Mouse (Mus musculus) heart, adult 18-20 months (tissue): Measurements from ENCODE around the gene Fto. TPM values are rescaled to one million over a fixed set of nuclear protein-coding genes. Genes with fewer than 3 reads are reported as not detected.

ENCODE experiments used
- DNase-seq, 2 experiments: peaks; one replicate each; pipeline ENCODE4 v3.0.0; 2021 to 2022; ENCODE audit warnings: mixed read lengths in 1 of 2
- total RNA-seq, 2 experiments: library from RNA; stranded (reverse); gene quantifications; 2 replicates each; pipeline ENCODE4 v1.2.3; 2021

Fto gene
- total RNA-seq, 2 experiments from 2014 or later = 59.5 to 66.3 TPM

DNA sequence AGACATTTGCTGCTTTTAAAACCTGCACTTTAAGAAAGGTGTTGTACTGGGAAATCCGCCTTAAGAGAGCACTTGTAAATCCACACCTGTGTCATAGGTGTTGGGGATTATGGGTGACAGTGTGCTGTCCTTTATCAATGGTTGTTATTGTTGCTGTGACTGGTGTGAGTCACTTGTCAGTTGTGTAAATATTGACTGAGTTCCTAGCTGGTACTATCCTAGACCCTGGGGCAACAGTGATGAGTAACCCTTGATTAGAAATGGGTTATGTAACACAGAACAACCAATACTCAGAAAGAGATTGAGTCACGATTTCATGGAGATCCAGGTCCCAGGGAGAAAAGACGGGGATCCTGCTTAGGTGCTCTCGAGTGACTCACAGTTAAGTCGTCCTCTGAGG, 216.4 kb downstream of the Fto start:
- DNase-seq = no peak

DNA sequence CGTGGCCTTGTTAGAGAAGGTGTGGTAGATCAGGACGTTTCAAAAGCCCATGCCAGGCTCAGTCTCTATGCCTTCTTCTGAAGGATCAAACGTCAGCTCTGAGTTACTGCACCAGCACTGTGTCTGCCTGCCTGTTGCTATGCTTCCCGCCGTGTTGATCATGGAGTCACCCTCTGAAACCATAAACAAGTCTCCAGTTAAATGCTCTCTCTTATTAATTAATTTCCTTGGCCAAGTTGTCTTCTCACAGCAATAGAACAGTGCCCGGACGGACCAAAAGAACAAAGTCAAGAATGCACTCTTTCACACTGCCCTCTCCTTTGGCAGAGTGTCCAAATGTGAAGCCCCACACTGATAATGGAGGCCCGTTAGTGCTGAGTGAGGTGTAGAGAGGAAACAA, 217.3 kb downstream of the Fto start:
- DNase-seq = no peak

GRCm38 (mm10) chr8:91531971-91532370, 218.6 kb downstream of the Fto start:
- peak; percentile 72 to 92 for DNase-seq

DNA sequence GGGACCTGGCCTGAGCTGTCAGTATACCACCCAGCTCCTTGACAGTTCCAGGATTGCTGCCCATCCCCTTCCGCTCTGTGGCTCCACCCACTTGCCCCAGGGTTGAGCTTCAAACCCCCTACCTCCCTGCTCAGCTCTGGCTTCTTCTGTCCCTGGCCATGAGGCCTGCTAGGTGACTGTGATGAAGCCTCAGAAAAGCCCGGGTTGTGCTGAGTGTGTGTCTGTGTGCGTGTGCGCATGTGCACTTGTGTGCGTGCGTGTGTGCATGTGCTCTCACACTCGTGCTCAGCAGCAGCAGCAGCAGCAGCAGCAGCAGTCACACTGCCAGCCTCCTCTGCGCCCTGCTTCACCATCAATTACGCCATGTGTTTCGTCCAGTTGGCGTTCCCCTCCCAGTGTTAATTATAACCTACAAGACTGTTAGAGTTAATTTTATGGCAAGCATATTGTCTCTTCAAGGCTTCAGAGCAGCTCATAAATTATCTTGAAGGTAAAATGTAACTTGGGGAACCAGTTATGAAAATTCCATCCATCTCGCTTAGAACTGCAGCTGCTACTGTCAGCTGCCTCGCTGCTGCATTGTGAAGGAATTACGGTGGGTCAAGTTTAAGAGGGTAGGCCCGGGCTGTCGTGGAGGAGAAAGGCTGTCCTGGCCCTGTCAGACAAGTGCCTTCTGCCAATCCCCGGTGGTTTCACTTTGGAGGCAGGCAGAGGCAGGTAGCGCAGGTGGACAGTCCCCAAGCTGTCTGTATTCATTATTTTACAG, 219.5 kb downstream of the Fto start:
- no peak for DNase-seq

- no peak for DNase-seq
These were observed 221.4 kb downstream of the Fto start for GRCm38 (mm10) chr8:91534752-91535151.

DNA sequence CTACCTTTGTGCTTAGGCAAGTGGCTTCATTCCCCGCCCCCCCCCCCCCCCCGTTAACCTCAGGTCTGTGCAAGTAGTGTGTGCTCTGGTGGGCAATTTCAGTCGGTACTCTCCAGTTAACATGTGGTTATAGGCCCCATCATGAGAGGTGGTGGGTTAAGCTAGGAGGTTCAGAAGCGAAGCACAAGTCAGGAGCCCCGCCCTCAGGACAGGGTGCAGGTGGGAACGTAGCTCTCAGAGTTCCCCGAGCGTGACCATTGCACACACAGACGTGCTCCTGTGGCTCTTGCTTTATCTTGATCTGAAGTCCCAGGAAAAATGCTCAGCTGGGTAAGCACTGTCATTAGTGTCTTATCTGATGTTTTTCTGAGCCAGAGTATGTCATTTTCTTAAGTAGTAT, 224.8 kb downstream of the Fto start:
- no peak for DNase-seq

- DNase-seq = no peak
These were observed 225.6 kb downstream of the Fto start for GRCm38 (mm10) chr8:91538892-91539291.

DNA sequence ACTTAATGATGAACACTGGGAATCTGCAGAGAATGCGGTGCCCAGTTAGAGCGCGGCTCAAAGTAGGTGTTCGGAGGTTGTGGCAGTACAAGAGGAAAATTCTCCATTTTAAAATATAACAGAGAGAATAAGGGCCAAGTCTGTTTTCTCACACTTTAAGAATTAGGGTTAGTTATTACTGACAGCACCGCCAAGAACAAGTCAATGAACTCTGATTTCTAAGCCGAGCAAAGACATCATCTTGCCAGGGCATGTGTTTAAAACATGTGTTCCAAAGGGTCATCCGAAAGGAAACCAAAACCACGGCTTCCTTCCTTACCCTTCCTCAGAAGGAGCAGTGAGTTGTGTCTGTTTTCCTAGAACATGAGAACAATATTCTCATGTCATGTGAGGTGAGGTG, 226.3 kb downstream of the Fto start:
- no peak for DNase-seq

DNA sequence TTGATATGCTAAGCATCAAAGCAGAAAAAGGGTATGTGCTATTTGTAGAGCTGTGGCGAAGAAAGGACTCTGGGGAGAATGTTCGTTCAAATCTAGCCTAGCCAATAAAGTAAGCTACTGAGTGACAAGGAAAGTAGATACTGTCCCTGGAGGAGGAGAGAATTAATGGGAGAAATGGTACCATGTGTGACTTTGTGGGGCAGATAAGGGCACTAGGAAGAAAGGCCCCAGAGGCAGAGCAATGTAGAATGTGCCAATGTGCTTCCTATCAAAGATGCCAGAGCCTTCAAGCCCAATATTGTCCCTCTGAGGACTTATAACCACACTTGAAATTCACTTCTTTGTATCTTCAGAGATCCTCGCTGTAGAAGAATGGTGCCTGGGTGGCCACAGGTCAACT, 227.9 kb downstream of the Fto start:
- no peak for DNase-seq

DNA sequence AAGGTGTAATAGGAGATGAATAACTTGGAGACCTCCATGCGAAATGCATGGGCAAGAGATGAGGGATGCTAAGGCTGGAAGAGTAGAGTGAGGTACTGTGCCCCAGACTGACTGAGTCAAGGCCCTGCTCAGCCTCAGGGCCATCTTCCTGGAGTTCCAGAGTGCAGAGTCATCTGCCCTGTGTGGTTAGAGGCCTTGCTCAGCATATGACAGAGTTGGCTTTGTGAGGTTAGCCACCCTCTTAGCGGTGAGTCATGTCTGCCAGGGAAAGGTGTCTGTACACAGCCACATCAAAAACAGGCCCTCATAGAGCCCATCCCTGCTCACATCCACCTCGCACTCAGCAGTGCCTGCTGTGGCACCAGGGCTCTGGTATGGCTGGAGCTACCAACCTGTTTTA, 232.2 kb downstream of the Fto start:
- DNase-seq = no peak

- no peak for DNase-seq
These were observed 233.3 kb downstream of the Fto start for GRCm38 (mm10) chr8:91546599-91546998.

DNA sequence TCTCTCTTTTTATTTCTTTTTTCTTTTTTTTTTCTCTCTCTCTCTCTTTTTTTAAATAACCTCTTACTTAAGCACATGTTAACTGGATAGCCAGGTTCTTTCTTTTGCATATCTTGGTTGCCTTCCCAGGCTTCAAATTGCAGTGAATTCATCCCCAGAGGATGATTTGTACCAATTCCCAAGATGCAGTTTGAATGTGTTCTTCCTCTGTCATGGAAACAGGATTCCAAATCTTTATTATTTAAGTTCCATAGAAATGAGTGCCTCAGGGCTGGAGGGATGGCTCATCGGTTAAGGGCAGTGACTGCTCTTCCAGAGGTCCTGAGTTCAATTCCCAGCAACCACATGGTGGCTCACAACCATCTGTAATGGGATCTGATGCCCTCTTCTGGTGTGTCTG, 236.8 kb downstream of the Fto start:
- DNase-seq = no peak

- DNase-seq = peak; percentile 54 to 56
These were observed 237.9 kb downstream of the Fto start for GRCm38 (mm10) chr8:91551166-91551765.

DNA sequence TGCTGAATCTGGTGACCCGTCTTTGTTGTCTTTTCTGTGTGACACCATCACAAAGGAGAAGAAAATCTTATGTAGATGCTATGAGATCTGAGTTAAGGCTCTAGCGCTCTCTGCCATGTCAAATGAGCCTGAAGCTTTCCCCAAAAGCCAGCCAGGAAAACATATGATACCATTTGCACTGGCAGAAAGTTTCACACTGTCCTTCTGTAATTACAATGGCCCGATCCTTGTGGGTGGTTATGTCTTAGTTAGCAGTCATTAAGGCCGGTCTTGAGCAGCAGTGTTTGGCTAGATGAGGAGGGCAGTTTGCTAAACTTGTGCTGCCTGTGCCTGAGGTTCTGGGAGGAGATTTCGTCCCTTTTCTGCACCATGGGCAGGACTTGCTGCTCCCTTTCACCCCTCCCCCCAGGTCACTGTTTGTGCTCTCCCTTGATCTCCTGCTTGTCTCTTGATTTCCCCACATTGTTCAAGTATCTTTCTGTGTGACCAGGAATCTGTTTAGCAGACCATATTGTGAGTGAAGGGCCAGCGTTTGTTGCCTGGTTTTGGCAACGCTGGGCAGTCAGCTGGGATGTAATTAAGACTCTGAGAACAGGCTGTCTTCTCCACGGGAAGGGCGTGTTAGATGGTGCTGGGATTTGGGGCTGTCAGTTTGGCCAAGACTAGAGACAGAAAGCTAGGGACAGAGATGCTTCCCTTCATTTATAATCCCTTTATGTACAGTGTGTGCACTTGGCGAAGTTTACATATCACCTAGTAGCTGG, 238.6 kb downstream of the Fto start:
- peak; percentile 65 to 80 for DNase-seq

GRCm38 (mm10) chr8:91552635-91553034, 239.3 kb downstream of the Fto start:
- no peak for DNase-seq

DNA sequence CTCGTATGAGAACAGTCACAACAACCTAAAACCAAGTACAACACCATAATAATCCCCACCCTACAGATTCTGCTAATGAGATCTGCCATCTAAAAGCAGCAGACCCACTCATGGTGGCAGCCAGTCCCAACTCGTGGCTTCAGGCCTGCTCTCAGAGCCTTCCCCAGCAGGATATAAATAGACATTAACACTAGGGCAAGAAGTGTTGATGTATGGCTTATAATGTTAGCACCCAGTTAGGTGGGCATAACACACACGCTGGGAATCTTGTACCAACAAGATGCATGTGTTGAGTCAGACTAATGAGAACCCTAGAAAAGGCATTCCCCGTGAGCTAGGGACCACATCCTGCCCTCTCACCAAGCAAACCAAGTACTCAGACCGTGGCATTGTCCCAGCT, 240.1 kb downstream of the Fto start:
- no peak for DNase-seq

DNA sequence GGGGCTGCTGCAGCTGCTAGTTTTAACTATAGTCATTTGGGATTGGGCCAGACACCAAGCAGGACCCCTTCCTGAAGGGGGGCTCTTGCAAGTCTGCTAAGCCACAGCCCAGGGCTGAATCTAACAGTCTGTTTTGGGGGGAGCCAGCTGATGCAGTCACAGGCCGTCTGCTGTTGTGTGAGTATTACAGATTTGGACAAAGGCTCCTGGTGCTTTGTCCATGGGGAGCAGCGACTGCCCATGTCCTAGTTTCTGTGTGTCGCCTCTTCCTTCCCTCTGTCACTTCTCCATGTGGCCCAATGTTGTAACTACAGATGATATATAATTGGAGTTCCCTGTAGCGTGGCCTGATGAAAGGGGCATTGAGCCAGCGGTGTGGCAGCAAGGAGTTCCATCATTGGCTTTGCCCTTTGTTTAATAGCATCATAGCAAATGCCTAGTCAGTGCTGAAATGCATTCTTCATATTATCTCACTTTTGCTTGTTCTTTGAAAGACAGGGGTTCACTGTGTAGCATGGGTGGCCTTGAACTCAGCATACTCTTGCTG, 243.8 kb downstream of the Fto start:
- no peak for DNase-seq

DNA sequence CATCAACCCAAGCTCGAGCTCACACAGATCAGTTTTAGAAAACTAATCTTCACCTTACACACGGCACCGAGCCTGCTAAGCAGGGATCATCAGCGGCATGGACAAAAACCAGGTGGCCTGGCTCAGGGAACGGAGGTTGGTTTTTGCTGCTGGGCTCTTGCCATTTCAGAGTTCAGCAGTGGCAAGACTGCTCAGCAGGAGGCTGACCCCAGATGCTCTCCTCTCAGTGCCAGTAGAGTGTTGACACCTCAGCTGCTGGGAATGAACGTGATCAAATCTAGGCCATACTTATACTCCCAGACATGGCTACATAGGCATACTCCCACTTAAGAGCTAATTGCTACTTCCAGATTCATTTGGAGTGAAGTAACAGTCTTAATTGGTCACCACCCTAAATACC, 245.1 kb downstream of the Fto start:
- peak; percentile 55 to 71 for DNase-seq

- no peak for DNase-seq
These were observed 246.8 kb downstream of the Fto start for GRCm38 (mm10) chr8:91560017-91560591.

DNA sequence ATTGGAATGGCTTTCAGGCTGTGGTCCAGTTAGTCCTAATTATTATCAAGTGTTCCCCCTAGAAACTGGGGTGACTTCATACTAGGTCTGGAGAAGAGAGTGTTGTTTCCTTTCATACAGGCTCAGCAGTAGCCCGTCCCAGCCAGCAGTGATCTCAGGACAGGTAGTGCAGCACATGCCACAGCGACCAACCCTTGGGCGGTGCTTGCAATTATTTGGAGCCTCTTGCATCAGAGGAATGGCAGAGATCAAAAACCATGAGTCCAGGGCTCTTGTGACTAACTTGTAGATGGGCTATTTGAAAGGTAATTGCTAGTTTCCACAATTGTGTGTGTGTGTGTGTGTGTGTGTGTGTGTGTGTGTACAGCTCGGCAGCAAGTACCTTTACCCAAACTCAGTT, 247.9 kb downstream of the Fto start:
- DNase-seq = no peak

DNA sequence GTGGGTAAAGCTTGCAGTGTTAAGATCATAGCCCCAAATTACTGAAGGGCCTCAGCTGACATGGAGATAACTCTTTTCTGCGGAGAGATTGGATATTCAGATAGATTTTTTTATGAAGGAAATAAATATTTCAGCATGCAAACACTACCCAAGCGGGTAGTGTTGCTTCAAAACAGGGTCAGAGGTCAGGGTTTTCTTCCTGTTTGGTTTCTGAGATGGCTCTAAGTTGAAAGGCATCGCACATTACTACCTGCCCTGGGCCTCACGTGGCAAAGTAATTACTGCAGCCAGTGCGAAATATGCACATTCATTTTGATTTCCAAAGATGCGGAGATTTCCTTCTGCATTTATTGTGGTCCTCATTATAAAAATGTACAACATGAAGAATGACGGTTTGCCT, 249.3 kb downstream of the Fto start:
- DNase-seq = no peak

DNA sequence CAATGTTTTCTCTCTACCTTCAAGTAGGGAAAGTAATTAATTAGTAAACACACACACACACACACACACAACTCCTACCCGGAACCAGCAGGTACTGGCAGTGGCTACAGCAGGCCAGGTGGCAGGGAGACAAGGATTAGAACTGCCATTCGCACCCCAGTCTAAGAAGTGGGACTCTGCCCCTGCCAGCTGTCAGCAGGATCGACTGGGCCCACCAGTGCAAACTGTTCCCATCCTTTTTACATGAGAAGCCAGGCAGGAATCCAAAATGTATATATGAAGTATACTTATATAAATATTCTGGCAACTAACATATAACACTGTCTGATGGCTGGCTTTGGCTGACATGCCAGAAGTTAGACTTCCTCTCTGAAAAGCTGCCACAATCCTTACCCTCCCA, 250.0 kb downstream of the Fto start:
- DNase-seq = no peak
